8 mouse cellular contexts compared by ENCODE assay signal in genomic region chr11:88161051-88161581, GRCm38 (mm10). TPM values are rescaled to one million over a fixed set of nuclear protein-coding genes. Genes with fewer than 3 reads are reported as not detected.
DNase-seq lines count a peak whose midpoint lies in the region; ATAC-seq and TF ChIP-seq lines count a peak whose summit lies in the region.

No protein-coding gene starts in this region.

- H3K27me3 ChIP-seq in intestine, embryonic 16.5 days (replicated peaks; ENCODE audit: control insufficient read depth, insufficient read depth, low read length) = no peaks in the 10 kb centered on the region
- H3K27me3 ChIP-seq in limb, embryonic 14.5 days (ENCODE audit: control insufficient read depth, insufficient read depth, low read length) = no peaks in the 10 kb centered on the region
- H3K27me3 ChIP-seq in midbrain, postnatal 0 days (ENCODE audit: insufficient read depth, low read length) = no peaks in the 10 kb centered on the region

- 2% methylated on average over 18 of the region's 33 CpGs for WGBS in intestine, embryonic 16.5 days
- under 1% methylated on average over 27 of the region's 33 CpGs for WGBS in limb, embryonic 14.5 days
- 1% methylated on average over 20 of the region's 33 CpGs for WGBS in midbrain, postnatal 0 days

- H3K27ac ChIP-seq in intestine, embryonic 16.5 days (ENCODE audit: low read length) = peak overlapping the region; percentile 94
- peak overlapping the region; percentile 26; the same call in 1 of the 2 replicates for H3K27ac ChIP-seq in limb, embryonic 14.5 days (replicated peaks; ENCODE audit: low read depth, low read length)
- peak overlapping the region; percentile 79 for H3K27ac ChIP-seq in midbrain, postnatal 0 days (ENCODE audit: low read depth, low read length)

- H3K4me2 ChIP-seq in intestine, embryonic 16.5 days (ENCODE audit: low read depth, low read length) = peak overlapping the region; percentile 86
- H3K4me2 ChIP-seq in limb, embryonic 14.5 days (replicated peaks; ENCODE audit: low read depth, low read length, severe bottlenecking) = peak overlapping the region; percentile 66
- H3K4me2 ChIP-seq in midbrain, postnatal 0 days (ENCODE audit: low read depth, low read length, poor library complexity, severe bottlenecking) = peak overlapping the region; percentile 79

- ATAC-seq in intestine, embryonic 16.5 days = peak; percentile 63
- ATAC-seq in limb, embryonic 14.5 days (ENCODE audit: low FRiP score, low read depth) = peak; percentile 34
- peak; percentile 73; the same call in 1 of the 2 replicates for ATAC-seq in midbrain, postnatal 0 days (ENCODE audit: low FRiP score)

- H3K4me3 ChIP-seq in intestine, embryonic 16.5 days (ENCODE audit: low read length) = peak overlapping the region; percentile 47
- H3K4me3 ChIP-seq in limb, embryonic 14.5 days (replicated peaks; ENCODE audit: low read length) = peak overlapping the region; percentile 31
- peak overlapping the region; percentile 40 for H3K4me3 ChIP-seq in midbrain, postnatal 0 days (ENCODE audit: low read depth, low read length)

- no peaks in the 10 kb centered on the region for H3K9me3 ChIP-seq in intestine, embryonic 16.5 days (ENCODE audit: control insufficient read depth, low read length)
- no peaks in the 10 kb centered on the region for H3K9me3 ChIP-seq in limb, embryonic 14.5 days (ENCODE audit: control insufficient read depth, low read length)
- H3K9me3 ChIP-seq in midbrain, postnatal 0 days (ENCODE audit: low read length) = no peaks in the 10 kb centered on the region

- no peak; the same call in 1 of the 2 replicates for TF ChIP-seq CTCF in midbrain, postnatal 0 days (IDR thresholded peaks at IDR 0.05)

- no peaks in the 10 kb centered on the region for H3K36me3 ChIP-seq in intestine, embryonic 16.5 days (ENCODE audit: control insufficient read depth, insufficient read depth, low read length)
- no peaks in the 10 kb centered on the region for H3K36me3 ChIP-seq in limb, embryonic 14.5 days (ENCODE audit: control insufficient read depth, insufficient read depth, low read length)
- no peaks in the 10 kb centered on the region for H3K36me3 ChIP-seq in midbrain, postnatal 0 days (ENCODE audit: insufficient read depth, low read length)

- H3K4me1 ChIP-seq in intestine, embryonic 16.5 days (ENCODE audit: control insufficient read depth, insufficient read depth, low read length) = peaks cover 62% of the 10 kb centered on the region
- peaks cover 63% of the 10 kb centered on the region for H3K4me1 ChIP-seq in limb, embryonic 14.5 days (ENCODE audit: control insufficient read depth, insufficient read depth, low read length)
- H3K4me1 ChIP-seq in midbrain, postnatal 0 days (ENCODE audit: insufficient read depth, low read length) = peaks cover 5% of the 10 kb centered on the region; the same call in 1 of the 2 replicates

- no peak for TF ChIP-seq POLR2A in limb, embryonic 14.5 days (IDR thresholded peaks at IDR 0.05; ENCODE audit: borderline replicate concordance, extremely low read depth, insufficient read depth, insufficient read length)

- H3K9ac ChIP-seq in intestine, embryonic 16.5 days (ENCODE audit: low read depth, low read length) = peak overlapping the region; percentile 62
- H3K9ac ChIP-seq in limb, embryonic 14.5 days (ENCODE audit: low read depth, low read length, severe bottlenecking) = peak overlapping the region; percentile 40
- H3K9ac ChIP-seq in midbrain, postnatal 0 days (replicated peaks; ENCODE audit: low read length, poor library complexity, severe bottlenecking) = peak overlapping the region; percentile 75

- DNase-seq in thymus, postnatal 4 days = peak; percentile 37
- DNase-seq in thymus, postnatal 25 days = no peak
- DNase-seq in cerebellum, postnatal 14 days = peak; percentile 77 to 80
- DNase-seq in gastrocnemius, postnatal 4 days (ENCODE audit: low spot score in 2 of 2) = peak; percentile 34 to 56
- DNase-seq in limb, embryonic 14.5 days (ENCODE audit: low spot score) = no peak
- peak; percentile 87 for DNase-seq in midbrain, postnatal 0 days (ENCODE audit: low spot score)
- DNase-seq in urinary bladder, postnatal 36 days (ENCODE audit: low spot score in 2 of 2) = peak; percentile 69 to 73

RNA-seq across cellular contexts. Expression of gene Mrps23, which starts 43.1 kb away (rescaled TPM):
- total RNA-seq in gastrocnemius, postnatal 4 days (2021) = 100 to 1,000 TPM in 1 of 2 experiments, 10 to 100 TPM in 1; 97.6 to 102 TPM
- polyA plus RNA-seq in intestine, embryonic 16.5 days (2015; fragmentation: Nextera tagmentation; extraction: Ambion mirVana) = 56.3 and 63.9 TPM in 2 replicates
- 46.9 and 63.5 TPM in 2 replicates for polyA plus RNA-seq in limb, embryonic 14.5 days (2012; rRNA removed)
- polyA plus RNA-seq in limb, embryonic 14.5 days (2014; fragmentation: Nextera tagmentation; extraction: Ambion mirVana) = 60.2 and 64.7 TPM in 2 replicates
- 29.4 and 35.5 TPM in 2 replicates for total RNA-seq in midbrain, postnatal 0 days (2014; rRNA removed)
- 63.0 and 63.2 TPM in 2 replicates for polyA plus RNA-seq in midbrain, postnatal 0 days (2015; fragmentation: Nextera tagmentation; extraction: Ambion mirVana)

Comparison
In these comparisons a context has a peak if more than half of its experiments do, and no peak if none do; other contexts are left out.
1. DNase-seq: peak in thymus, postnatal 4 days (single experiment), cerebellum, postnatal 14 days (2 of 2), gastrocnemius, postnatal 4 days (2 of 2), midbrain, postnatal 0 days (single experiment) and urinary bladder, postnatal 36 days (2 of 2); none in thymus, postnatal 25 days (single experiment) and limb, embryonic 14.5 days (single experiment).
2. H3K27ac ChIP-seq: peak in every context shown above with its lines; median percentile 94 in intestine, embryonic 16.5 days; 79 in midbrain, postnatal 0 days; 26 in limb, embryonic 14.5 days.
3. Peak in every context shown above with its lines, with median percentiles within 50 percentile points of each other: ATAC-seq, H3K4me2 ChIP-seq, H3K4me3 ChIP-seq and H3K9ac ChIP-seq.